Mouse (Mus musculus): ENCODE data around the gene Tmem117. TPM values are rescaled to one million over a fixed set of nuclear protein-coding genes. Genes with fewer than 3 reads are reported as not detected.

Gene Tmem117
- total and polyA plus RNA-seq, 2 experiments from 2014 or later, result 19.1 to 20.4 TPM

DNA sequence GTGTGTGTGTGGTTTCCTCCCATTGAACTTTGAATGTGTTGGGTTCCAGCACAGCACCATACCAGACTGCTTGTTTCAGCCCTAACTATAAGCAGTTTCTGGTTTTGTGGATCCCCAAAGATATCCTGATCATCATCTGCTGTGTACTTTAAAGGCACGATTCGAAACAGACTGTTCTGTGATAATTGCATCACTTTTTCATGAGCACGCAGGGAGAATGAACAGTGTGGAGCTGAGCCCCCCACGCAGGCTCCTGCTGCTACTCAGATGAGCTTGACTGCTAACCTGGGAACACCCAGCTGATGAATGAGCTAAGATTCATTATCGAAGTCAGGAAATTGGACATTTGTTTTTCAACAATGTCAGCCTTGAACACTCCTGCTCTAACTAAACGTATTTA lies 230.6 kb downstream of the Tmem117 start:
- no peaks in the 10 kb centered on the region for H3K9me3 ChIP-seq (ENCODE audit: low read length)
- no peak overlapping the region for H3K4me3 ChIP-seq (ENCODE audit: low read depth, low read length)
- no peaks in the 10 kb centered on the region for H3K36me3 ChIP-seq (ENCODE audit: insufficient read depth, low read length)
- no peak for DNase-seq (ENCODE audit: low spot score)
- ATAC-seq (ENCODE audit: low FRiP score), result no peak
- 76% methylated on average over 6 of the region's 6 CpGs for WGBS
- no peak for TF ChIP-seq CTCF (IDR thresholded peaks at IDR 0.05)
- H3K4me2 ChIP-seq (ENCODE audit: low read depth, low read length, poor library complexity, severe bottlenecking), result no peak overlapping the region
- no peak overlapping the region for H3K9ac ChIP-seq (replicated peaks; ENCODE audit: low read length, poor library complexity, severe bottlenecking)
- H3K27ac ChIP-seq (ENCODE audit: low read depth, low read length), result no peak overlapping the region
- H3K27me3 ChIP-seq (ENCODE audit: insufficient read depth, low read length), result no peaks in the 10 kb centered on the region
- H3K4me1 ChIP-seq (ENCODE audit: insufficient read depth, low read length), result peaks cover 4% of the 10 kb centered on the region; the same call in 1 of the 2 replicates

DNA sequence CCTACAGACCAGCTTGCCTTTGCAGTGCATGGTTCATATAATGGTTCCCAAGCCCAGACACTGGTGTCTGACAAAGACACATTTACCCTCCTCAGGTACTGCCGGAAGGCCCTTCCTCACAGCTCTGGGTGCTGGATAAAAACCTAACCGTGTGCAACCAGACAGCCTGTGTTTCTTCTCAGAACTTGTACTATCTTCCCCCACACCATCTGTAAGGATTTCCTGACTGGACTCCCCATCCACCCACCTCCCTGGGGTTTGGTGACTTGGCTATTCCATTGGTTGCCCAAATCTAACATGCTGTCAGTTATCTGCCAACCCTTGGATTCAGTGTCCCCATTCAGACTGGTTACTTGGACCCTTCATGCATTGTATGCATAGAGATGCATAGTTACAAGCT lies 232.1 kb downstream of the Tmem117 start:
- no peak overlapping the region for H3K4me2 ChIP-seq (ENCODE audit: low read depth, low read length, poor library complexity, severe bottlenecking)
- DNase-seq (ENCODE audit: low spot score) (no peak), ATAC-seq (ENCODE audit: low FRiP score) (no peak)
- no peak overlapping the region for H3K4me3 ChIP-seq (ENCODE audit: low read depth, low read length)
- 94% methylated on average over 2 of the region's 2 CpGs for WGBS
- no peak for TF ChIP-seq CTCF (IDR thresholded peaks at IDR 0.05)
- H3K36me3 ChIP-seq (ENCODE audit: insufficient read depth, low read length), result no peaks in the 10 kb centered on the region
- H3K4me1 ChIP-seq (ENCODE audit: insufficient read depth, low read length), result peaks cover 4% of the 10 kb centered on the region; the same call in 1 of the 2 replicates
- no peaks in the 10 kb centered on the region for H3K27me3 ChIP-seq (ENCODE audit: insufficient read depth, low read length)
- no peaks in the 10 kb centered on the region for H3K9me3 ChIP-seq (ENCODE audit: low read length)
- H3K9ac ChIP-seq (replicated peaks; ENCODE audit: low read length, poor library complexity, severe bottlenecking), result no peak overlapping the region
- no peak overlapping the region for H3K27ac ChIP-seq (ENCODE audit: low read depth, low read length)

DNA sequence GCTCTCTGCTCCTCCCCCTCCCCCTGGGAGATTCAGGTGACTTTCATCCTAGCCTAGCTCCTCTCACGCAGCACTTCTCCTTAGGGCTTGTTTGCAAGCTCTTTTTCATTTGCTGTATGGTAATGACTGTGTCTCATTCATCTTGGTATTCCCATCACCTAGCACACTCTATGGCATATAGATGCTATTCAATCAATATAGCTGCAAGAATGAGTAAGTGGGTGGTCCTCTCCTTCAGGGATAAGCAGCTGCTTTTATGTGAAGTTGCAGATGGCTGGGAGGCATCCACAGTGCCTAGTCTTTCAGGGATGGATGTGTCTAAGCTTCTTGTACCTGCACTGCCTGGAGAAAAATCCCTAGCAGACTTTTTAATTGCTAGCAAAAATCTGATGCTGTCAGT lies 235.1 kb downstream of the Tmem117 start:
- H3K4me2 ChIP-seq (ENCODE audit: low read depth, low read length, poor library complexity, severe bottlenecking), result no peak overlapping the region
- ATAC-seq (ENCODE audit: low FRiP score), result no peak
- peak overlapping the region; percentile 47 for H3K27ac ChIP-seq (ENCODE audit: low read depth, low read length)

DNA sequence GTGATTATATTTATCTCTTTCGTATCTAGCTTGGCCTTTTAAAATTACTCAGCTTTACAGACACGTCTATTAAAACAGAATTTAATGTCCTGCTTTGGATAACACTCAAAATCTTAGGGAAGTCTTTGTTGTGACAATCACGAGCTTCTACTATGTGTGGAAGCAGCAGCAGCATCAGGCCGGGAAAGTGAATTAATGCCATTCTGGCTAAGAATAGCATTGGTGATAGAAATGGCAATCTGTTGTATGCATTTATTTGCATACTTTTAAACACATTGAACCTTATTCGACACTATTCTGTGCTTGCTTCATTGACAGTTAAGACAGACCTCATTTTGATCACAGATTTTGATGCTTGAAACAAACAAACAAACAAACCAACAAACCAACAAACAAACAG lies 239.3 kb downstream of the Tmem117 start:
- 51% methylated on average over 5 of the region's 5 CpGs for WGBS
- H3K27me3 ChIP-seq (ENCODE audit: insufficient read depth, low read length), result no peaks in the 10 kb centered on the region
- no peak overlapping the region for H3K4me3 ChIP-seq (ENCODE audit: low read depth, low read length)
- no peak overlapping the region for H3K9ac ChIP-seq (replicated peaks; ENCODE audit: low read length, poor library complexity, severe bottlenecking)
- H3K4me1 ChIP-seq (ENCODE audit: insufficient read depth, low read length), result peaks cover 4% of the 10 kb centered on the region; the same call in 1 of the 2 replicates
- no peak for DNase-seq (ENCODE audit: low spot score)
- no peak overlapping the region for H3K27ac ChIP-seq (ENCODE audit: low read depth, low read length)
- H3K4me2 ChIP-seq (ENCODE audit: low read depth, low read length, poor library complexity, severe bottlenecking), result no peak overlapping the region
- H3K9me3 ChIP-seq (ENCODE audit: low read length), result no peaks in the 10 kb centered on the region
- H3K36me3 ChIP-seq (ENCODE audit: insufficient read depth, low read length), result no peaks in the 10 kb centered on the region
- TF ChIP-seq CTCF (IDR thresholded peaks at IDR 0.05), result no peak
- ATAC-seq (ENCODE audit: low FRiP score), result no peak

More for the DNA sequence above, 235.1 kb downstream of the Tmem117 start:
- 17% methylated on average over 1 of the region's 1 CpGs for WGBS
- Histone ChIP-seq H3K4me1 (ENCODE audit: insufficient read depth, low read length) (peaks cover 4% of the 10 kb centered on the region; the same call in 1 of the 2 replicates), H3K4me3 (ENCODE audit: low read depth, low read length) (no peak overlapping the region), H3K36me3 (ENCODE audit: insufficient read depth, low read length) (no peaks in the 10 kb centered on the region), H3K9ac (replicated peaks; ENCODE audit: low read length, poor library complexity, severe bottlenecking) (no peak overlapping the region), H3K27me3 (ENCODE audit: insufficient read depth, low read length) (no peaks in the 10 kb centered on the region), H3K9me3 (ENCODE audit: low read length) (no peaks in the 10 kb centered on the region)
- no peak for TF ChIP-seq CTCF (IDR thresholded peaks at IDR 0.05)
- DNase-seq (ENCODE audit: low spot score), result no peak

DNA sequence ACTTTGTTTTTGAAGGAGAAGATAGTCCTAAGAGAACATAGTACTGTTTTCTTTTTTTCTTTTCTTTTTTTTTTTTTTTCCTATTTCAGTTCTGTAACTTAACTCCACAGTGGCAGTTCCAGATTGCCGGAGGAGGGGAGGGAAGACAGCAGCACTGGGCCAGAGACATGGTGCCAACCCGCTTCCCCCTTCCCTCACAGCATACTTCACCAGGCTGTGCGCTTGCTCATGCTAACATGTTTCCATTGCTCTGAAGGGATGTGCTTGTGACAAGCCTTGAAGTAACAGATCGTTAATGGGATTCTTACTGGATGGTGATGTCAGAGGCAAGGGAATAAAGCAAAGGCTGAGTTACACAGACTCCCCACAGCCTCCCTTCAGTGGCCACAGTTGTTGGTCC lies 256.0 kb downstream of the Tmem117 start:
- no peaks in the 10 kb centered on the region for H3K4me1 ChIP-seq (ENCODE audit: insufficient read depth, low read length)
- no peaks in the 10 kb centered on the region for H3K36me3 ChIP-seq (ENCODE audit: insufficient read depth, low read length)
- H3K4me3 ChIP-seq (ENCODE audit: low read depth, low read length), result no peak overlapping the region
- TF ChIP-seq CTCF (IDR thresholded peaks at IDR 0.05), result no peak
- H3K9me3 ChIP-seq (ENCODE audit: low read length), result no peaks in the 10 kb centered on the region
- no peak overlapping the region for H3K27ac ChIP-seq (ENCODE audit: low read depth, low read length)
- DNase-seq (ENCODE audit: low spot score), result no peak
- H3K4me2 ChIP-seq (ENCODE audit: low read depth, low read length, poor library complexity, severe bottlenecking), result no peak overlapping the region
- no peaks in the 10 kb centered on the region for H3K27me3 ChIP-seq (ENCODE audit: insufficient read depth, low read length)
- ATAC-seq (ENCODE audit: low FRiP score), result no peak
- WGBS, result 74% methylated on average over 4 of the region's 4 CpGs
- no peak overlapping the region for H3K9ac ChIP-seq (replicated peaks; ENCODE audit: low read length, poor library complexity, severe bottlenecking)

DNA sequence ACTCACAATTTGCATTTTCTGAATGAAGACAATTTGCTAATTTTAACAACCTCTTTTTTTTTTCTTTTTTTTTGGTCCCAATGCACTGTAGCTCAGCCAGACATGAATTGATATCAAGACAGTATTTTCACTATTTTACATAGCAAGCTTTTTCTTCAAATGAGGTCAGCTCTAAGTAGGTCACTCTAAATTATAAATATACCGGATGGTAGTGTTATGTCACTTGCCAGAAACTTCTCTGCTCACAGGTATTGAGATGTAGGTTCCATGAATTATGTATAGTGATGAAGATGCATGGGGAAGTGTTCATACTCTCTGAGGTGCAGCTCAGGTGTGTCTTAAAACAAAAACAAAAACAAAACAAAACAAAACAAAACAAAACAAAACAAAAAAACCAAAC lies 264.2 kb downstream of the Tmem117 start:
- Histone ChIP-seq H3K9me3 (ENCODE audit: low read length) (no peaks in the 10 kb centered on the region), H3K4me2 (ENCODE audit: low read depth, low read length, poor library complexity, severe bottlenecking) (no peak overlapping the region), H3K36me3 (ENCODE audit: insufficient read depth, low read length) (no peaks in the 10 kb centered on the region), H3K27me3 (ENCODE audit: insufficient read depth, low read length) (no peaks in the 10 kb centered on the region), H3K9ac (replicated peaks; ENCODE audit: low read length, poor library complexity, severe bottlenecking) (no peak overlapping the region), H3K4me1 (ENCODE audit: insufficient read depth, low read length) (no peaks in the 10 kb centered on the region), H3K4me3 (ENCODE audit: low read depth, low read length) (no peak overlapping the region), H3K27ac (ENCODE audit: low read depth, low read length) (no peak overlapping the region)
- 45% methylated on average over 1 of the region's 1 CpGs for WGBS
- TF ChIP-seq CTCF (IDR thresholded peaks at IDR 0.05), result no peak
- ATAC-seq (ENCODE audit: low FRiP score) (no peak), DNase-seq (ENCODE audit: low spot score) (peak; percentile 17)

All from midbrain, postnatal 0 days (tissue).